In the genomic region with DNA sequence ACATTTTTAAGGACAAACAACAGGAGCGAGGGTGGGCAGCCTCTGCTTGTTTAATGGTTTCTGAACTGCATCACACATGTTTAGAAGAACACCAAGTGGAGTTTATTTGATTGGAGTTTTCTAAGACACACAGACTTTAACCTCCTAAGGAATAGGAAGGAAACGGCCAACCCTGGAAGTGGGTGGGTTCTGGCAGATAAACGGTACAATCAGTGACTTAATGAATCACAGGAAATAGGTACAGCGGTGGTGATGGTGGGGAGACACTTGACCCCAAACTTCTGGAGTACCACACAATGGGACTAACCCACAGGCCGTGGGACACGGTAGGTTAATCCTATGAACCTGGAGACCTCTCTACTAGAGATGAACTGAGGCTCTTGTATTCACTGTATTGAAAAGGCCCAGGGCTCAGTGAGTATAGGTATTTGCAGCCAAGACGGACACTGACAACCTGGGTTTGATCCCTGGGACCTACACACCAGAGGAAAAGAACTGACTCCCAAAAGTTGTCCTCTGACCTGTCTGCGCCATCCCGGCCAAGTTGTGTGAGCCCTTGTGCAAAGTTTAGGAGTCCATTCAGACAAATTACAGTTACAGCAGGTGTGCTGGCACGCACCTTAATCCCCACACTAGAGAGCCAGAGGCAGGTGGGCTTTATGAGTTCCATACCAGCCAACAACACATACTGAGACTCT, we compare ENCODE assay signal across 16 mouse cellular contexts. TPM values are rescaled to one million over a fixed set of nuclear protein-coding genes. Genes with fewer than 3 reads are reported as not detected.
DNase-seq lines count a peak whose midpoint lies in the region; ATAC-seq and TF ChIP-seq lines count a peak whose summit lies in the region.
"Had no signal": no experiment of that assay in that cellular context is flagged by ENCODE, and none has a peak within 500 bp of the region (broad histone marks: within the 10 kb centered on the region; RNA-seq: fewer than 3 reads in every experiment).

No protein-coding gene starts in this region.

- no peak for TF ChIP-seq CTCF in layer of hippocampus, adult 2 months (conservative IDR thresholded peaks at IDR 0.05)

- no peaks in the 10 kb centered on the region for H3K27me3 ChIP-seq in heart, embryonic 14.5 days (ENCODE audit: control insufficient read depth, insufficient read depth, low read length)
- no peaks in the 10 kb centered on the region for H3K27me3 ChIP-seq in kidney, embryonic 16.5 days (ENCODE audit: insufficient read depth, low read length)
- H3K27me3 ChIP-seq: neural tube, embryonic 12.5 days had no signal

- no peak for DNase-seq in layer of hippocampus, adult 2 months (ENCODE audit: low spot score in 2 of 2)
- no peak for DNase-seq in layer of hippocampus, postnatal 14 days (ENCODE audit: low spot score in 2 of 2)
- peak; percentile 81 for DNase-seq in lung, postnatal 36 days
- DNase-seq in Muller cell, postnatal 12 days (ENCODE audit: inconsistent ontology term) = no peak
- no peak for DNase-seq in frontal cortex, postnatal 14 days (ENCODE audit: low spot score in 2 of 2)
- DNase-seq: embryo, embryonic 11 days; right cerebral cortex, postnatal 4 days had no signal

- peaks cover 18 to 53% of the 10 kb centered on the region in 2 experiments for H3K4me1 ChIP-seq in heart, embryonic 14.5 days (ENCODE audit: control insufficient read depth in 2 of 2, insufficient read depth in 2 of 2, low read length in 2 of 2)
- peaks cover 6% of the 10 kb centered on the region; the same call in 1 of the 2 replicates for H3K4me1 ChIP-seq in kidney, embryonic 16.5 days (ENCODE audit: insufficient read depth, low read length)
- H3K4me1 ChIP-seq: neural tube, embryonic 12.5 days had no signal

- H3K4me2 ChIP-seq in heart, embryonic 14.5 days (ENCODE audit: low read length) = no peak overlapping the region
- H3K4me2 ChIP-seq in kidney, embryonic 16.5 days (replicated peaks; ENCODE audit: low read depth, low read length) = no peak overlapping the region
- H3K4me2 ChIP-seq: neural tube, embryonic 12.5 days had no signal

- H3K9me3 ChIP-seq in heart, embryonic 14.5 days (ENCODE audit: control insufficient read depth, low read length) = no peaks in the 10 kb centered on the region
- H3K9me3 ChIP-seq in kidney, embryonic 16.5 days (ENCODE audit: low read length) = no peaks in the 10 kb centered on the region
- H3K9me3 ChIP-seq: hindbrain, embryonic 10.5 days; megakaryocyte, embryonic 14.5 days; neural tube, embryonic 12.5 days had no signal

- peak overlapping the region; percentile 82 for H3K27ac ChIP-seq in layer of hippocampus, adult 2 months
- H3K27ac ChIP-seq in heart, embryonic 14.5 days (replicated peaks in 1 of 2; ENCODE audit: control insufficient read depth in 1 of 2, insufficient read depth in 1 of 2, low read depth in 2 of 2, low read length in 2 of 2) = peak overlapping the region; percentile 67 to 70
- H3K27ac ChIP-seq in kidney, embryonic 16.5 days (ENCODE audit: low read length) = peak overlapping the region; percentile 43
- H3K27ac ChIP-seq: hindbrain, embryonic 10.5 days; neural tube, embryonic 12.5 days had no signal

- WGBS in heart, embryonic 14.5 days = 73% methylated on average over 10 of the region's 10 CpGs
- WGBS in kidney, embryonic 16.5 days = 77% methylated on average over 10 of the region's 10 CpGs

- no peak overlapping the region for H3K9ac ChIP-seq in heart, embryonic 14.5 days (ENCODE audit: low read length)
- no peak overlapping the region for H3K9ac ChIP-seq in kidney, embryonic 16.5 days (replicated peaks; ENCODE audit: low read length)
- H3K9ac ChIP-seq: neural tube, embryonic 12.5 days had no signal

- peak; percentile 32; the same call in 1 of the 2 replicates for ATAC-seq in heart, embryonic 14.5 days (ENCODE audit: insufficient number of reproducible peaks, insufficient read depth, low FRiP score, low read depth)
- ATAC-seq in kidney, embryonic 16.5 days (ENCODE audit: low FRiP score, low TSS enrichment) = peak; percentile 62; the same call in 1 of the 2 replicates
- ATAC-seq: activated CD4-positive, CD25-positive, alpha-beta regulatory T cell, adult 4 months; forebrain, embryonic 16.5 days had no signal

- peaks cover 11% of the 10 kb centered on the region for H3K36me3 ChIP-seq in heart, embryonic 14.5 days (ENCODE audit: control insufficient read depth, insufficient read depth, low read length)
- H3K36me3 ChIP-seq in kidney, embryonic 16.5 days (ENCODE audit: insufficient read depth, low read length) = no peaks in the 10 kb centered on the region

- no peak overlapping the region for H3K4me3 ChIP-seq in layer of hippocampus, adult 2 months
- H3K4me3 ChIP-seq in heart, embryonic 14.5 days (ENCODE audit: control insufficient read depth in 1 of 2, insufficient read depth in 1 of 2, low read depth in 1 of 2, low read length in 2 of 2) = no peak overlapping the region
- H3K4me3 ChIP-seq in kidney, embryonic 16.5 days (ENCODE audit: low read length) = no peak overlapping the region
- H3K4me3 ChIP-seq: hindbrain, embryonic 10.5 days; megakaryocyte, embryonic 14.5 days; neural tube, embryonic 12.5 days had no signal

RNA-seq across cellular contexts. Expression of a gene that starts 34.7 kb away (rescaled TPM):
- total RNA-seq in layer of hippocampus, adult 2 months (2021) = 10 to 100 TPM; 21.1 to 25.4 TPM
- total RNA-seq in layer of hippocampus, postnatal 14 days (2021) = 10 to 100 TPM; 30.0 to 34.0 TPM
- 22.8 and 24.0 TPM in 2 replicates for polyA plus RNA-seq in heart, embryonic 14.5 days (2014; fragmentation: Nextera tagmentation; extraction: Ambion mirVana)
- 28.6 and 29.3 TPM in 2 replicates for polyA plus RNA-seq in kidney, embryonic 16.5 days (2015; fragmentation: Nextera tagmentation; extraction: Ambion mirVana)
- polyA plus RNA-seq: activated CD4-positive, CD25-positive, alpha-beta regulatory T cell, adult 4 months had no signal

RNA-seq across cellular contexts. Expression of a gene that starts 48.4 kb away (rescaled TPM):
- not detected for total RNA-seq in layer of hippocampus, adult 2 months (2021)
- not detected for total RNA-seq in layer of hippocampus, postnatal 14 days (2021)
- not detected in 2 replicates for polyA plus RNA-seq in heart, embryonic 14.5 days (2014; fragmentation: Nextera tagmentation; extraction: Ambion mirVana)
- polyA plus RNA-seq in kidney, embryonic 16.5 days (2015; fragmentation: Nextera tagmentation; extraction: Ambion mirVana) = not detected in 2 replicates
- total RNA-seq: left cerebral cortex, postnatal 14 days had no signal
- polyA plus RNA-seq: activated CD4-positive, CD25-positive, alpha-beta regulatory T cell, adult 4 months; forebrain, embryonic 16.5 days; hindbrain, embryonic 10.5 days; neural tube, embryonic 12.5 days; thymus, postnatal 0 days had no signal

RNA-seq across cellular contexts. Expression of a gene that starts 56.5 kb away (rescaled TPM):
- under 1 TPM; 0.41 to 0.47 TPM for total RNA-seq in layer of hippocampus, adult 2 months (2021)
- under 1 TPM; 0.85 to 0.91 TPM for total RNA-seq in layer of hippocampus, postnatal 14 days (2021)
- polyA plus RNA-seq in heart, embryonic 14.5 days (2014; fragmentation: Nextera tagmentation; extraction: Ambion mirVana) = 0.85 and 1.3 TPM in 2 replicates
- polyA plus RNA-seq in kidney, embryonic 16.5 days (2015; fragmentation: Nextera tagmentation; extraction: Ambion mirVana) = 0.54 and 0.80 TPM in 2 replicates
